Mouse (Mus musculus): Measurements from ENCODE around the gene Ccdc8.
"Not testable (repeated sequence)": the region's sequence is repeated elsewhere in the genome, so short reads cannot be mapped to it uniquely, and the experiment has no call there.

Gene Ccdc8

GRCm38 (mm10) chr7:16992451-16992807, at the start of gene Ccdc8:
Gene Ccdc8, plus strand, starts transcription at chr7:16992708.
- DNase-seq (ENCODE audit: low spot score in 2 of 2) = no peak

DNA sequence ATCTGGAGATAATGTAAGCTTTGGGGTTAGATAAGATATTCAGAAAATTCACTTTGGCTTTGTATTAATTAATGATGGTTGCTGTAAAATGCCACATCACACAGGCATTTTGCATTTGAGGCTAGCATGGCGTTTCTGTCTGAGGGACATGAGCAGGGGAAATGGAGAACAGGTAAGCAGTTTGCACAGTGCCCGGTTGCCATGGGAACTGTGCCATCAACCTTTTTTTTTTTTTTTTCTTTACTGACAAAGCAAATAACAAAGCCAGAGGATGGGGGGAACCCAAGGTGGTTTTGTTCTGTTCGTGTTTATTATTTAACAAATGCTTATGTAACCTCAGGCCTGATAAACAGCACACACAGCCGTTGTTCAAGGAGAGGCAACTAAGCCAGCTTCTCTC, 49.6 kb upstream of the Ccdc8 start:
- DNase-seq (ENCODE audit: low spot score in 2 of 2) = no peak

- DNase-seq (ENCODE audit: low spot score in 2 of 2) = peak in 1 of 2 experiments; percentile 71
These were observed 48.3 kb upstream of the Ccdc8 start, which contains the start of gene Pnmal2 for GRCm38 (mm10) chr7:16944061-16944807. Gene Pnmal2, plus strand, starts transcription at chr7:16944682.

DNA sequence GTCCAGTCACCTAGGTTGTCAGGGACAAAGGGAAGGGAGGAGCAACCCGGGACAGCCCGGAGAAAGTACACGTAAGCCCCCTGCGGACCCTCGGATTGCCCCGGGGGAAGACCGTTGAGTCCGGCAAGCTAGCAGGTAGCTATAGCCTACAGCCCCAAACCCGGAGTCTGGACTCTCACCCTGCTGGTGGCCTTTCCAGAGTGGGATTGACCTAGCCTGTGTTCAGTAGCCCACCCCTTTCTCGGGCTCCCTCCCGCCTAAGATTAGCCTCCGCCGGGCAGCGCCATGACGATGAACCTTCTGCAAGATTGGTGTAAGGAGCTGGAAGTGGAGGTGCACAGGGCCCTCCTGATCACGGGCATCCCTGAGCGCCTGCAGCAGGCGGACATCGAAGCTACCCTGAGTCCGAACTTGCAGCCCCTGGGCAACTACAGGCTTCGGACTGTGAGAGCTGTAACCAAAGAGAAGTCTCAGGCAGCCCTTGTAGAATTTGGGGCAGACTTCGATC, 47.6 kb upstream of the Ccdc8 start:
- DNase-seq (ENCODE audit: low spot score in 2 of 2) = peak in 1 of 2 experiments; percentile 15

DNA sequence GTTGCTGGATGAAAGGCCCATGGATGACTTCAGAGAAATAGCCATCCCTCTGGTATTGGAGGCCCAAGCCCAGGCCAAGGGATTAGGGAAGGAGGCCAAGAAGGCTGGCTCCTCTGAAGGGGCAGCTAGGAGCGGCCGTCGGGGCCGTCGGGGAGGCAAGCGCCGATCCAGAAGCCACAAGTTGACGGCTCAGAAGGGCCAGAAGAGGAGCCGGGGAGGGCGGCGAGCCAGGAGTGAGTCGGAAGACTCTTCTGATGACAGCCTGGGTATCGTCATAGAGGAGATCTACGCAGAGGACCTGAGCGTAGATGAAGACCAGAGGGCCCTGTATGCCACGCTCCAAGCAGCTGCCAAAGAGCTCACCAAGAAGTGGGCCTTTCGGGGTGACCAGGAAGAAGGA, 47.1 kb upstream of the Ccdc8 start:
- no peak for DNase-seq (ENCODE audit: low spot score in 2 of 2)

GRCm38 (mm10) chr7:16946441-16947348, 45.8 kb upstream of the Ccdc8 start:
- DNase-seq (ENCODE audit: low spot score in 2 of 2) = peak in 1 of 2 experiments; percentile 20

GRCm38 (mm10) chr7:16947349-16947895, 45.1 kb upstream of the Ccdc8 start:
- no peak for DNase-seq (ENCODE audit: low spot score in 2 of 2)

GRCm38 (mm10) chr7:16947959-16948361, 44.5 kb upstream of the Ccdc8 start:
- DNase-seq (ENCODE audit: low spot score in 2 of 2) = no peak

GRCm38 (mm10) chr7:16948923-16949458, 43.5 kb upstream of the Ccdc8 start:
- no peak for DNase-seq (ENCODE audit: low spot score in 2 of 2)

DNA sequence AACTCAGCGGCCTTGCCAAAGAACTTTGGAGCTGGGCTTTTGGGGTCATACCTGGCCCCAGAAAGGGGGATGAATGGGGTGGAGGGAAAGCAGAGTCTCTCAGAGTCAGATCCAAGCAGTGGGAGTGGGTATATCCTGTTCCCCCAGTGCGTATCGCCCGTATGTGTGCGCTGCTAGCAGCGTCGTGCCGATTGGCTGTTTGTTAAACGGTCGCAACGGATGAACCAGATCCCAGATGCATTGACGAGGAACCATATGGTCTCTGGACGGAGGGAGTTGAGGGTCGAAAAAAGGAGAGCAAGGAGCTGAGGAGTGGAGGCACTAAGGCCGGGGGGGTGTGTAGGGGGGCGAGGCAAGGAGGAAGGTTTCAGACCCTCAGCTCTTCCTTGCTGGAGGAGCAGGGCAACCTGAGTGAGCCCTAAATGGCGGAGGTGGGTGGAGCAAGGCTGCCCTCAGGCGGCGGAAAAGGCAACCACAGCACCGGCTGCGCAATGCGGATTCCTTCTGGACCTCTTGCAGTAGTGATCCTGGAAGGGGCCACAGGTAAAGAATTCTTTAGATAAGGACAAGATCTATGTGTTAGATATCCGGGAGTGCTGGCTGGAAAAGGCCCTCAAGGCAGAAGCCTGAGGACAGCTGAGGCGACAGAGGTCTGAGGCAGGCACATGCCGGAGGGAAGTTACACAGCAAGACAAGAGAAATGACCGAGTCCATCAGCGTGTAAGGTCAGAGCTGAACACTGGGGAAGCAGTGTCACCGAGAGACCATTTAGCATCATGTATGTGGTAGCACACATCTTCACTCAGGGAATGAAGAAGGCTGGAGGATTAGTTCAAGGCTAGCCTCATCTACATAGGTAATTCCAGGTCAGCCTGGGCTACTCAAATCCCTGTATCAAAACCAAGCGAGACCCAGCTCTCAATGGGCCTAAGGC, 42.3 kb upstream of the Ccdc8 start:
- peak; percentile 53 to 74 for DNase-seq (ENCODE audit: low spot score in 2 of 2)

DNA sequence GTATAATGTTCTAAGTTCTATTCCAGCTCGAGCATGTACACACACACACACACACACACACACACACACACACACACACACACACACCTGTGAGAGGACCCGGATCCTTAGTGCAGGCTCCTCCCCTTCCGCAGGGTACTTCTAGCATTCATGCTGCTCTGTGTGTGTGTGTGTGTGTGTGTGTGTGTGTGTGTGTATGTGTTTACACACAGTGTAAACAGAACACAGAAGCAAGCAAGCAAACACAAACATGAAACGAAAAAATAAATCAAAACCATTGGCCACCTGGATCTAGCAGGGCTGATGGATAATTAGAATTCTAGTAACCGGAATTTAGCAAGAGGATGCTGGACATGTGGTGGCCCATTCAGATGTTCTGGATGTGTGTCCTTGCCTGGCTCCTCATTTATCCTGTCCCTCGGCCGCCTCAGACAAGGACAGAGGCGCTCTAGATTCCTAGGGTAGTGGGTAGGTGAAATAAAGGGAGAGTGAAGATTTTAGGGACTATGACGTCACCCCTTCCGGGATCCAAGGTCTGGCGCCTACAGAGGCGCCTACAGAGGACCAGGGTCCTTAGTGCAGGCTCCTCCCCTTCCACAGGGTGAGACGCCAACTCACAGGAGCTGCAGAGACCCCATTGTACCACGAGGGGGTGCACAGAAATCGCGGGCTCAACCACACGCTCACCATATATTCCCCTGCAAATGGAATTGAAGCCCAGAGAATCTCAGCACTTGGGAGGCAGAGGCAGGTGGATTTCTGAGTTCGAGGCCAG, 41.5 kb upstream of the Ccdc8 start:
- DNase-seq (ENCODE audit: low spot score in 2 of 2) = peak; percentile 36 to 77

GRCm38 (mm10) chr7:16953776-16954175, 38.7 kb upstream of the Ccdc8 start:
- not testable (repeated sequence) for DNase-seq (ENCODE audit: low spot score in 2 of 2)

DNA sequence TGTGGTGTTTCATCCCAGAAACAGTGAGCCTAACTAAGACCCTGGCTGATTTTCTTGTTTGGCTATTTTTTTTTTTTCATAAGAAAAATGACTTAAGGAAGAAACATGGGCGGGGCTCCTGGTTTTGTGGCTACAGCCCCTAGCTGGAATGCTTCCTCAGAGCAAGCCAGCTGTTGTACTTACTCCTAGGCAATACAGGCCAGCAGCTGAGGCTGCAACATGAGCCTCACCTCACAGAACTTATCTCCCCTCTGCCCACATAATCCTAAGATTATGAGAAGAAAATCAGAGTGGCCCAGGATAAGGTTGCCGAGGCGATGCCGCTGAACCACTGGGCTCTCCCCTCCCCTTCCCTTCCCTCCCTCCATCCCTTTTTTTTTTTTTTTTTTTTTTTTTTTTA, 36.8 kb upstream of the Ccdc8 start:
- no peak for DNase-seq (ENCODE audit: low spot score in 2 of 2)

GRCm38 (mm10) chr7:16956410-16957265, 35.9 kb upstream of the Ccdc8 start:
- no peak for DNase-seq (ENCODE audit: low spot score in 2 of 2)

- DNase-seq (ENCODE audit: low spot score in 2 of 2) = no peak
These were observed 32.8 kb upstream of the Ccdc8 start, which contains the start of gene Pnmal1 for GRCm38 (mm10) chr7:16959539-16960187. Gene Pnmal1, plus strand, starts transcription at chr7:16959679.

GRCm38 (mm10) chr7:16961678-16962077, 30.8 kb upstream of the Ccdc8 start:
- DNase-seq (ENCODE audit: low spot score in 2 of 2) = no peak

DNA sequence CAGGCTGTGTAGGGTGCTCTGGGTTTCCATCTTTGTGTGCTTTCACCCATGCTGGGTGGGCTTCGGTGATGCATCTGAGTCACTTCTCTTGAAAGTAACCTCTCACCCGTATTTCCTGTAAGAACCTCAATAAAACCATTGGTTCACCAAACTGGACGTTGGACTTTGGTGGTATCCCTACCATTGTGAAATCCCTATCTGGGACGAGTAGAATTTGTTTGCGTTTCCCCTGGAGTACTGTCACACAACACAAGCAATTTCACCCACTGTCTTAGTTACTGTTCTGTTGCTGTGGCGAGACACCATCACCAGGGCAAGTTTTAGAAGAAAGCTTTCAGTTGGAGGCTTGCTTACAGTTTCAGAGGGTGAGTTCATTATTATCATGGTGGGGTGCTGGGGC, 24.1 kb upstream of the Ccdc8 start:
- no peak for DNase-seq (ENCODE audit: low spot score in 2 of 2)

- DNase-seq (ENCODE audit: low spot score in 2 of 2) = no peak
These were observed 21.3 kb upstream of the Ccdc8 start for GRCm38 (mm10) chr7:16971160-16971559.

DNA sequence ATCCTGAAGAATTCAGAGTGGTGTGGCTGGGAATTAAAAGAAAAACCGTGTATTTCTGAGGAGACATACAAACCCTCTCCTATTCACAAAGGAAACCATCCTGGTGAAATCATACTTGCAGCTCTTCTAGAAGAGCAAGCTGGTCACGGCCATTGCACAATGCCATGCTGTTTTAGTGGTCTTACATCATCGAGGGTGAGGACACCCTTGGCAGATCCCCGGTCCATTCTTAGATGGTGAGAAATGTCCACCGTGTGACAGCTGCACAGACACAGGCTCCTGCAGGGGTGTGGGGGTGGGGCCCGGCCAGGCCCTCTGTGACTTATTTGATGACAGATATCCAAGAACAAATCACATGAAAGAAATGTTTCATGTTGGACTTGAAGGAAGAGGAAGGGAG, 18.5 kb upstream of the Ccdc8 start:
- no peak for DNase-seq (ENCODE audit: low spot score in 2 of 2)

All from spleen, postnatal 10 days (tissue).